Mouse (Mus musculus) forebrain, postnatal 0 days (tissue): ENCODE results near the gene Ap2a1. TPM values are rescaled to one million over a fixed set of nuclear protein-coding genes. Genes with fewer than 3 reads are reported as not detected.

ENCODE experiments used
- ATAC-seq: fragments of 200-750 bp; cut with Nextera tagmentation; 2 replicates; pipeline ENCODE4 v1.8.0; 2017; ENCODE audit warnings: mild to moderate bottlenecking, moderate library complexity
- DNase-seq: peaks from one replicate; pipeline ENCODE4 v3.0.0-alpha.2; 2015
- H3K27ac ChIP-seq: fragments of 300-500 bp; sonication (generic); 2 replicates; pipeline ENCODE4 v1.5.1; 2014; ENCODE audit warnings: low read depth, mild to moderate bottlenecking, antibody characterized with exemption, low read length, moderate library complexity, mixed read lengths
- H3K27me3 ChIP-seq: fragments of 300-500 bp; sonication (generic); 2 replicates; pipeline ENCODE4 v1.6.1; 2014; ENCODE audit warnings: mild to moderate bottlenecking, low read length, mixed read lengths; ENCODE audit not compliant: insufficient read depth
- H3K36me3 ChIP-seq: fragments of 300-500 bp; sonication (generic); 2 replicates; pipeline ENCODE4 v1.6.1; 2014; ENCODE audit warnings: mild to moderate bottlenecking, moderate library complexity; ENCODE audit not compliant: insufficient read depth
- H3K4me1 ChIP-seq: fragments of 300-500 bp; sonication (generic); 2 replicates; pipeline ENCODE4 v1.6.1; 2014; ENCODE audit warnings: antibody characterized with exemption; ENCODE audit not compliant: insufficient read depth
- H3K4me2 ChIP-seq: fragments of 300-500 bp; sonication (generic); 2 replicates; pipeline ENCODE4 v1.6.1; 2014; ENCODE audit warnings: low read depth, mild to moderate bottlenecking, moderate library complexity
- H3K4me3 ChIP-seq: fragments of 300-500 bp; sonication (generic); 2 replicates; pipeline ENCODE4 v1.5.1; 2014; ENCODE audit warnings: low read depth, low read length, mixed read lengths
- H3K9ac ChIP-seq: fragments of 300-500 bp; sonication (generic); 2 replicates; pipeline ENCODE4 v1.6.1; 2014; ENCODE audit warnings: mild to moderate bottlenecking
- H3K9me3 ChIP-seq: fragments of 300-500 bp; sonication (generic); 2 replicates; pipeline ENCODE4 v1.6.1; 2016; ENCODE audit warnings: low read length
- CTCF ChIP-seq: sonication (generic); IDR thresholded peaks from 2 replicates; pipeline ENCODE4 v1.5.1; 2016; ENCODE audit warnings: antibody characterized with exemption, control low read depth, low read depth
- WGBS: fragments of 180-500 bp; shearing (Covaris S2); extraction: QIAGEN DNeasy Blood & Tissue Kit; methylation state at CpG from one replicate; pipeline ENCODE4 v1.1.7; 2014; 5-methylcytosine and 5-hydroxymethylcytosine counted together
- polyA plus RNA-seq: library from polyadenylated mRNA; unstranded; fragments of >200 nt; fragmentation: Nextera tagmentation; extraction: Ambion mirVana; gene quantifications from 2 replicates; pipeline ENCODE4 v1.2.1, GENCODE M21; 2015
- total RNA-seq: library from RNA; depleted of rRNA; stranded (reverse); fragments of >200 nt; gene quantifications from 2 replicates; pipeline ENCODE4 v1.2.3, GENCODE M21; 2014

Gene Ap2a1
- total and polyA plus RNA-seq, 2 experiments from 2014 or later = 113 to 175 TPM

- Histone ChIP-seq H3K9me3 (no peaks in the 10 kb centered on the region), H3K4me3 (no peak overlapping the region), H3K4me2 (no peak overlapping the region), H3K27ac (no peak overlapping the region), H3K4me1 (no peaks in the 10 kb centered on the region), H3K27me3 (no peaks in the 10 kb centered on the region), H3K36me3 (peaks cover 57% of the 10 kb centered on the region), H3K9ac (no peak overlapping the region)
- WGBS = 95% methylated on average over 9 of the region's 9 CpGs
- ATAC-seq (no peak), DNase-seq (no peak)
- TF ChIP-seq CTCF = no peak
Measured at GRCm38 (mm10) chr7:44915314-44915713, 14.0 kb downstream of the Ap2a1 start.

GRCm38 (mm10) chr7:44914396-44914795 lies 14.9 kb downstream of the Ap2a1 start:
- H3K27ac ChIP-seq = no peak overlapping the region
- peaks cover 62% of the 10 kb centered on the region for H3K36me3 ChIP-seq
- H3K4me2 ChIP-seq = no peak overlapping the region
- H3K27me3 ChIP-seq = no peaks in the 10 kb centered on the region
- no peak for TF ChIP-seq CTCF
- no peaks in the 10 kb centered on the region for H3K4me1 ChIP-seq
- WGBS = 56% methylated on average over 2 of the region's 2 CpGs
- H3K9ac ChIP-seq = no peak overlapping the region
- DNase-seq (no peak), ATAC-seq (no peak)
- H3K9me3 ChIP-seq = no peaks in the 10 kb centered on the region
- no peak overlapping the region for H3K4me3 ChIP-seq

GRCm38 (mm10) chr7:44908706-44909476 lies 20.4 kb downstream of the Ap2a1 start:
- DNase-seq = no peak
- TF ChIP-seq CTCF = no peak
- Histone ChIP-seq H3K4me2 (no peak overlapping the region), H3K27me3 (no peaks in the 10 kb centered on the region), H3K27ac (no peak overlapping the region), H3K4me1 (no peaks in the 10 kb centered on the region), H3K4me3 (no peak overlapping the region), H3K36me3 (peaks cover 89% of the 10 kb centered on the region), H3K9ac (no peak overlapping the region), H3K9me3 (no peaks in the 10 kb centered on the region)
- WGBS = 90% methylated on average over 15 of the region's 15 CpGs
- no peak for ATAC-seq

GRCm38 (mm10) chr7:44905430-44905829 lies 23.9 kb downstream of the Ap2a1 start:
- Histone ChIP-seq H3K4me1 (no peaks in the 10 kb centered on the region), H3K4me2 (no peak overlapping the region), H3K4me3 (no peak overlapping the region), H3K36me3 (peaks cover 86% of the 10 kb centered on the region), H3K9me3 (no peaks in the 10 kb centered on the region), H3K27ac (no peak overlapping the region), H3K9ac (no peak overlapping the region), H3K27me3 (no peaks in the 10 kb centered on the region)
- DNase-seq (no peak), ATAC-seq (no peak)
- TF ChIP-seq CTCF = no peak
- 90% methylated on average over 20 of the region's 20 CpGs for WGBS

GRCm38 (mm10) chr7:44901230-44901722 lies 28.0 kb downstream of the Ap2a1 start:
- peaks cover 66% of the 10 kb centered on the region for H3K36me3 ChIP-seq
- peak; percentile 42; the same call in 1 of the 2 replicates for TF ChIP-seq CTCF
- no peaks in the 10 kb centered on the region for H3K27me3 ChIP-seq
- H3K27ac ChIP-seq = no peak overlapping the region
- H3K9ac ChIP-seq = no peak overlapping the region
- H3K4me1 ChIP-seq = peaks cover 6% of the 10 kb centered on the region; the same call in 1 of the 2 replicates
- H3K9me3 ChIP-seq = no peaks in the 10 kb centered on the region
- ATAC-seq = peak; percentile 34; the same call in 1 of the 2 replicates
- H3K4me2 ChIP-seq = peak overlapping the region; percentile 27
- DNase-seq = peak; percentile 53
- no peak overlapping the region for H3K4me3 ChIP-seq
- 13% methylated on average over 21 of the region's 21 CpGs for WGBS

- 79% methylated on average over 11 of the region's 11 CpGs for WGBS
- no peak for ATAC-seq
Measured at GRCm38 (mm10) chr7:44900632-44901031, 28.7 kb downstream of the Ap2a1 start.

GRCm38 (mm10) chr7:44898607-44899006 lies 30.7 kb downstream of the Ap2a1 start:
- no peak for DNase-seq

More at GRCm38 (mm10) chr7:44900632-44901031, 28.7 kb downstream of the Ap2a1 start:
- Histone ChIP-seq H3K9ac (no peak overlapping the region), H3K36me3 (peaks cover 60% of the 10 kb centered on the region), H3K4me1 (peaks cover 6% of the 10 kb centered on the region; the same call in 1 of the 2 replicates), H3K27me3 (no peaks in the 10 kb centered on the region), H3K9me3 (no peaks in the 10 kb centered on the region), H3K4me3 (no peak overlapping the region), H3K27ac (no peak overlapping the region), H3K4me2 (no peak overlapping the region)
- no peak for DNase-seq
- TF ChIP-seq CTCF = no peak

More at GRCm38 (mm10) chr7:44898607-44899006, 30.7 kb downstream of the Ap2a1 start:
- no peaks in the 10 kb centered on the region for H3K27me3 ChIP-seq
- H3K4me2 ChIP-seq = no peak overlapping the region
- H3K4me1 ChIP-seq = peaks cover 23% of the 10 kb centered on the region
- no peak overlapping the region for H3K4me3 ChIP-seq
- WGBS = 38% methylated on average over 19 of the region's 19 CpGs
- peak; percentile 54 for TF ChIP-seq CTCF
- peaks cover 40% of the 10 kb centered on the region for H3K36me3 ChIP-seq
- no peak overlapping the region for H3K27ac ChIP-seq
- no peak overlapping the region for H3K9ac ChIP-seq
- no peak for ATAC-seq
- H3K9me3 ChIP-seq = no peaks in the 10 kb centered on the region
